Mouse (Mus musculus): ENCODE measurements around the gene Zfp457. TPM values are rescaled to one million over a fixed set of nuclear protein-coding genes. Genes with fewer than 3 reads are reported as not detected.

Gene Zfp457
- polyA plus RNA-seq, 1 experiment from 2014 or later = 0.56 TPM

DNA sequence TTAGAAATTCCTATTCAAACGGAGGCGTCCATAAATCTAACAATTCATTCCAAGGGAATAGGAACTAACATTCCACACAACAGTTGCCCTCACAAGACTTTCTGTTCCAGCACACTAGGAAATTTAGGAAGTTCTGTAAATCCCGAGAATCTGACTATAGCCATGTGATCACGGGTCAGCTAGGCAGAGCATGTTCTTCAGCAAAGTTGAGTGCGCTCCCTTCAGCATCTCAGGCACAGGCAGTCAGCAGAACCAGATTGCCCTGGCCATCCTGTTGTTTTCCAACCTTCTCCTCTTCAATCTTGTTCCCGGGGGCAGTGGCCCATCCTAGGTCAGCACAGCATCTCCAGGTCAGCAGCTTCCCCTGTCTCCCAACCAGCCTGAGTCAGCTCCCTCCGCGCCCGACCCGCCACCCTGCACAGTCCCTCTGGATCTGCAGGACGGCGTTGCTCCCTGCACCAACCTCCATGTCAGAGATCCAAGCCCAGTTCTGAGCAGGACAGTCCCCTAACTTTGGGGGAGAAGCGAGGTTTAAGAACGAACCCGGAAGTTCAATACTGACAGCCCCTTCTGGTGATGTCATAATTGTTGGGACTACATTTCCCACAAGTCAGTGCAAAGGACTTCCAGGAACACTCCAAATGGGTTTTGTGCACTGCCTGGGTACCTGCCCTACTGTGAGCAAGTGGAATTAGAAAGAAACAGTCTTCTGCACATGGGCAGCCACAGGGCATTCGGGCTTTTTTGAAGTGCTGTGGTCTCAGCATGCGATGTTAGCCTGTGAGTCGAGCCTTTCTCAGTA, 37.5 kb downstream of the Zfp457 start:
- Histone ChIP-seq H3K9ac (ENCODE audit: low read depth, low read length) (peak overlapping the region; percentile 57), H3K4me3 (ENCODE audit: low read depth, low read length) (peak overlapping the region; percentile 58), H3K27me3 (ENCODE audit: control insufficient read depth, insufficient read depth, low read length) (no peaks in the 10 kb centered on the region), H3K36me3 (ENCODE audit: control insufficient read depth, insufficient read depth, low read length) (no peaks in the 10 kb centered on the region), H3K27ac (ENCODE audit: low read depth, low read length) (no peak overlapping the region), H3K4me1 (replicated peaks; ENCODE audit: control insufficient read depth, insufficient read depth, low read length) (no peaks in the 10 kb centered on the region), H3K4me2 (replicated peaks; ENCODE audit: low read depth, low read length) (peak overlapping the region; percentile 54), H3K9me3 (ENCODE audit: control insufficient read depth, low read length) (no peaks in the 10 kb centered on the region; the same call in 1 of the 2 replicates)
- ATAC-seq (ENCODE audit: low FRiP score) (peak; percentile 99), DNase-seq (ENCODE audit: low spot score) (peak; percentile 81)
- 9% methylated on average over 18 of the region's 18 CpGs for WGBS

Other genes with a start within 250 kb of the Zfp457 start
- gene Zfp712, start 245.3 kb downstream of the Zfp457 start, polyA plus RNA-seq (2014; fragmentation: Nextera tagmentation; extraction: Ambion mirVana) = 5.8 TPM in 2 replicates
- gene Zfp708, start 208.5 kb downstream of the Zfp457 start, polyA plus RNA-seq (2014; fragmentation: Nextera tagmentation; extraction: Ambion mirVana) = 9.2 and 9.6 TPM in 2 replicates
- 1.9 and 3.3 TPM in 2 replicates for gene Gm28557, start 197.9 kb downstream of the Zfp457 start, polyA plus RNA-seq (2014; fragmentation: Nextera tagmentation; extraction: Ambion mirVana)
- gene Rslcan18, start 190.2 kb downstream of the Zfp457 start, polyA plus RNA-seq (2014; fragmentation: Nextera tagmentation; extraction: Ambion mirVana) = 0.14 and 0.26 TPM in 2 replicates
- gene Zfp759, start 184.8 kb downstream of the Zfp457 start, polyA plus RNA-seq (2014; fragmentation: Nextera tagmentation; extraction: Ambion mirVana) = 1.7 and 3.3 TPM in 2 replicates
- 4.5 and 5.4 TPM in 2 replicates for gene Rsl1, start 133.3 kb downstream of the Zfp457 start, polyA plus RNA-seq (2014; fragmentation: Nextera tagmentation; extraction: Ambion mirVana)
- 0.86 and 1.2 TPM in 2 replicates for gene Zfp455, start 112.0 kb downstream of the Zfp457 start, polyA plus RNA-seq (2014; fragmentation: Nextera tagmentation; extraction: Ambion mirVana)
- gene Zfp458, start 28.0 kb downstream of the Zfp457 start, polyA plus RNA-seq (2014; fragmentation: Nextera tagmentation; extraction: Ambion mirVana) = 2.9 and 4.0 TPM in 2 replicates
- 1.6 and 1.7 TPM in 2 replicates for gene Zfp595, start 26.1 kb upstream of the Zfp457 start, polyA plus RNA-seq (2014; fragmentation: Nextera tagmentation; extraction: Ambion mirVana)
- gene Gm28044, start 54.1 kb upstream of the Zfp457 start, polyA plus RNA-seq (2014; fragmentation: Nextera tagmentation; extraction: Ambion mirVana) = not detected in 2 replicates
- gene Zfp953, start 54.1 kb upstream of the Zfp457 start, polyA plus RNA-seq (2014; fragmentation: Nextera tagmentation; extraction: Ambion mirVana) = 0.75 and 1.2 TPM in 2 replicates
- gene Gm28041, start 69.2 kb upstream of the Zfp457 start, polyA plus RNA-seq (2014; fragmentation: Nextera tagmentation; extraction: Ambion mirVana) = 0.25 TPM in 1 of 2 replicates, not detected in the other
- gene Zfp456, start 69.3 kb upstream of the Zfp457 start, polyA plus RNA-seq (2014; fragmentation: Nextera tagmentation; extraction: Ambion mirVana) = 1.1 and 1.2 TPM in 2 replicates
- gene Zfp429, start 93.3 kb upstream of the Zfp457 start, polyA plus RNA-seq (2014; fragmentation: Nextera tagmentation; extraction: Ambion mirVana) = 3.2 and 4.3 TPM in 2 replicates
- gene Zfp459, start 114.9 kb upstream of the Zfp457 start, polyA plus RNA-seq (2014; fragmentation: Nextera tagmentation; extraction: Ambion mirVana) = 0.70 and 1.4 TPM in 2 replicates
- gene Zfp874a, start 145.1 kb upstream of the Zfp457 start, polyA plus RNA-seq (2014; fragmentation: Nextera tagmentation; extraction: Ambion mirVana) = 7.5 TPM in 2 replicates
- 1.3 and 1.4 TPM in 2 replicates for gene Zfp874b, start 177.8 kb upstream of the Zfp457 start, polyA plus RNA-seq (2014; fragmentation: Nextera tagmentation; extraction: Ambion mirVana)
- gene Zfp58, start 194.1 kb upstream of the Zfp457 start, polyA plus RNA-seq (2014; fragmentation: Nextera tagmentation; extraction: Ambion mirVana) = 15.4 and 15.6 TPM in 2 replicates
- gene Gm26965, start 219.7 kb upstream of the Zfp457 start, polyA plus RNA-seq (2014; fragmentation: Nextera tagmentation; extraction: Ambion mirVana) = 0.23 TPM in 1 of 2 replicates, not detected in the other
- gene Zfp87, start 219.7 kb upstream of the Zfp457 start, polyA plus RNA-seq (2014; fragmentation: Nextera tagmentation; extraction: Ambion mirVana) = 34.9 and 39.7 TPM in 2 replicates
- 19.5 and 21.8 TPM in 2 replicates for gene Zfp748, start 247.3 kb upstream of the Zfp457 start, polyA plus RNA-seq (2014; fragmentation: Nextera tagmentation; extraction: Ambion mirVana)